Mouse (Mus musculus): ENCODE data around the gene Mpz. TPM values are rescaled to one million over a fixed set of nuclear protein-coding genes. Genes with fewer than 3 reads are reported as not detected.

Gene Mpz
- polyA plus RNA-seq, 1 experiment from 2014 or later: 0.63 TPM

DNA sequence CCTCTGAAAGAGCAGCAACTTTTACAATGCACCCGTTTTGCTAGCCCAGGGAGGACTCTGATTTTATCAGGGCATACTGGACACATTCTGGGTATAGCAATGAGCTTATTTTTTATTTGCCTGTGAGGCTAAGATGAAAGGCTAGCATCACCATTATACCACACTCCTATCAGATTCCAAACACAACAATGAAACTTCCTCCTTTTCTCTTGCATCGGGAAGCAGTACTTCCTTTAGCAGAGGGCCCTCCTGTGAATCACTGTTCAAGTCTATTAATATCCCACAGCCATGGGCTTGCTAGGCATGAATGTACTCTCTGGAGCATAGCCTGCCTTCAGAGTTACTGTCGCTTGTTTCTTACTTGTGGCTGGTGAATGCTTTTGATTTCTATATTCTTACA lies 20.6 kb downstream of the Mpz start:
- Histone ChIP-seq H3K27me3 (ENCODE audit: control insufficient read depth, insufficient read depth, low read depth, low read length) (no peaks in the 10 kb centered on the region), H3K9me3 (replicated peaks; ENCODE audit: control insufficient read depth, low read length, poor library complexity, severe bottlenecking) (no peaks in the 10 kb centered on the region), H3K4me3 (ENCODE audit: low read depth, low read length) (no peak overlapping the region), H3K4me2 (ENCODE audit: low read length) (no peak overlapping the region), H3K9ac (ENCODE audit: low read depth, low read length) (no peak overlapping the region), H3K36me3 (ENCODE audit: control insufficient read depth, insufficient read depth, low read length) (no peaks in the 10 kb centered on the region), H3K27ac (ENCODE audit: low read length) (peak overlapping the region; percentile 10; the same call in 1 of the 2 replicates), H3K4me1 (ENCODE audit: control insufficient read depth, insufficient read depth, low read length) (no peaks in the 10 kb centered on the region)
- ATAC-seq: no peak
- 73% methylated on average over 3 of the region's 3 CpGs for WGBS

DNA sequence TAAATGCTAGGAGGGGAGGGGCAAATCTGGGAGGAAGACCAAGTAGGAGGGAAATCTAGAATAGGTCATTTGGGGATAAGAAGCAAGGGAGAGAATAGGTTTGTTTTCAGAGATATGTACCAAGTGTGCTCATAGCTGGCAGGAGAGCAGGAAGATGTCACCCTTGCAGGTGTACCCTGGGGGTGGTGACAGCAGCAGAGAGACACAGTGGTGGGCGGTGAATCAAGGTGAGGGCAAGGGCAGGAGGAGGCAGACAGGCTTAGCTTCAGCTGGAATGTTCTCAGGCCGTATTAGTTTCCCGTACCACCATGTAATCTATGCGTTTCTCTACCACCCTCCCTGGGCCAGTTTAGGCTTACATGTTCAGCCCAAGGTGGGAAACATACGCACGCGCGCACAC lies 22.3 kb downstream of the Mpz start:
- no peaks in the 10 kb centered on the region for H3K36me3 ChIP-seq (ENCODE audit: control insufficient read depth, insufficient read depth, low read length)
- no peaks in the 10 kb centered on the region for H3K27me3 ChIP-seq (ENCODE audit: control insufficient read depth, insufficient read depth, low read depth, low read length)
- H3K4me2 ChIP-seq (ENCODE audit: low read length): no peak overlapping the region
- H3K9me3 ChIP-seq (replicated peaks; ENCODE audit: control insufficient read depth, low read length, poor library complexity, severe bottlenecking): no peaks in the 10 kb centered on the region
- no peaks in the 10 kb centered on the region for H3K4me1 ChIP-seq (ENCODE audit: control insufficient read depth, insufficient read depth, low read length)
- no peak for ATAC-seq
- 92% methylated on average over 8 of the region's 8 CpGs for WGBS
- no peak overlapping the region for H3K9ac ChIP-seq (ENCODE audit: low read depth, low read length)
- no peak overlapping the region for H3K27ac ChIP-seq (ENCODE audit: low read length)
- H3K4me3 ChIP-seq (ENCODE audit: low read depth, low read length): no peak overlapping the region

DNA sequence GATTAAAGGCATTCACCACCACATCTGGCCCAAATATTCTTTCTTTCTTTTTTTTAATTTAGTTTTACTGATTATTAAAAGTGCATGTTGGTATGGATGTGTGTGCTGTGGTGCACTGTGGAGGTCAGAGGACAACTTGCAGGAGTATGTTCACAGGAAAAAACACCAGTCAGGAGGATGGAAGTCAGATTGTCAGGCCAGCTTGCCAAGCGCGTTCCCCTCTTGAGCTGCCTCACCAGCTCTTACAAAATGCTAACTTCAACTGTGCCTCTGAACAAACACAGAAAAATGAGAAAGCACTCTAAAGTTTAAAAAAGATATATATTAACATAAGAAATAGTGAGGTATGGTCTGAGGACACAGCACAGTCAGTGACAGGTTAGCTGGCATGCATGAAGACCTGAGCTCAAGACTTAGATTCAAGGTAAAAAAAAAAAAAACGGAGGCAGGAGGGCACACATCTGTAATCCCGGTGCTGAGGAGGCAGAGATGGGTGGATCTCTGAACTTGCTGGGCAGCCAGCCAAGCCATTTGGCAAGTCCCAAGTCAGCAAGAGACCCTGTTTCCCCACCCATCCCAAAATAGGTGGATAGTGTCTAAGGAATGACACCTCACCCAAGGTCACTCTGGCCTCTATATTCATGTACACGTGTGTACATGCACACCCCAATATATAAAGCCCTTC lies 29.1 kb downstream of the Mpz start:
- H3K4me2 ChIP-seq (ENCODE audit: low read length): no peak overlapping the region
- 83% methylated on average over 5 of the region's 5 CpGs for WGBS
- H3K36me3 ChIP-seq (ENCODE audit: control insufficient read depth, insufficient read depth, low read length): no peaks in the 10 kb centered on the region
- no peaks in the 10 kb centered on the region for H3K4me1 ChIP-seq (ENCODE audit: control insufficient read depth, insufficient read depth, low read length)
- no peak overlapping the region for H3K27ac ChIP-seq (ENCODE audit: low read length)
- no peak for ATAC-seq
- H3K27me3 ChIP-seq (ENCODE audit: control insufficient read depth, insufficient read depth, low read depth, low read length): no peaks in the 10 kb centered on the region
- H3K9ac ChIP-seq (ENCODE audit: low read depth, low read length): no peak overlapping the region
- no peaks in the 10 kb centered on the region for H3K9me3 ChIP-seq (replicated peaks; ENCODE audit: control insufficient read depth, low read length, poor library complexity, severe bottlenecking)
- no peak overlapping the region for H3K4me3 ChIP-seq (ENCODE audit: low read depth, low read length)

DNA sequence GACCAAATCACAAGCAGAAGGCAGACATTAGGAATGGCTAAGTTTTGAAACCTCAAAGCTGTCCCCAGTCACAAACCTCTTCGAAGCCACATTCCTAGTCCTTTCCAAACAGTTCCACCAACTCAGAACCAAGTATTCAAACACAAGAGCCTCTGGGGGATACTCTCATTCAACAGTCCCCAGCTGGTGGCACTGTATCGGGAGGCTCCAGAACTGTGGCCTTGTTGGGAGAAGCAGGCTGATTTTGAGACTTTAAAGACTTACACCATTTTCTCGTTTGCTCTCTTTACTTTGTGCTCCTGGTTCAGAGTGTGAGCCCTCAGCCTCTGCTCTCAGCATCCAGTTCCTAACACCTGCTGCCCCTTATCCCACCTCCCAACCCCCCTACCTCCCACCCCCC lies 32.5 kb downstream of the Mpz start:
- Histone ChIP-seq H3K4me2 (ENCODE audit: low read length) (no peak overlapping the region), H3K4me3 (ENCODE audit: low read depth, low read length) (no peak overlapping the region), H3K27me3 (ENCODE audit: control insufficient read depth, insufficient read depth, low read depth, low read length) (no peaks in the 10 kb centered on the region), H3K9ac (ENCODE audit: low read depth, low read length) (no peak overlapping the region), H3K9me3 (replicated peaks; ENCODE audit: control insufficient read depth, low read length, poor library complexity, severe bottlenecking) (no peaks in the 10 kb centered on the region), H3K36me3 (ENCODE audit: control insufficient read depth, insufficient read depth, low read length) (no peaks in the 10 kb centered on the region), H3K27ac (ENCODE audit: low read length) (no peak overlapping the region), H3K4me1 (ENCODE audit: control insufficient read depth, insufficient read depth, low read length) (no peaks in the 10 kb centered on the region)
- ATAC-seq: no peak
- WGBS: 91% methylated on average over 3 of the region's 3 CpGs

DNA sequence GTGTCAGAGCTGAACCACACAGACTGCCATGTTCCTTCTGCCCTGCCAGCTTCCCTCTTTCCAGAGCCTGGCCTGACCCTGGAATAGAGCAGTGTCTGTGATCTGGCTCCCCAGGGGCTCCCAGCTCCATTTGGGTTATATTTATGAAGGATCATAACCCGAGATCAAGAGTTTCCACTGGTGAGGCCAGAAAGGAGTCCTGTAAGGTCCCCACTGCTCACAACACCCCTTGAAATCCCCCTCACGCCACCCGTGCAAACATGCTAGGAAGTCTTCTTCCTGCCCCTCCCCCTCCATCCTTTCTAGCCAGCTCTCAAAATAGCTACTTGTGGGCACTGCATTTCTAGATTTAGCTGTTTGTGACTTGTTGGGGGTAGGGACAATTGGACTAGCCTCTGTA lies 33.1 kb downstream of the Mpz start:
- ATAC-seq: no peak
- no peak overlapping the region for H3K27ac ChIP-seq (ENCODE audit: low read length)
- H3K4me1 ChIP-seq (ENCODE audit: control insufficient read depth, insufficient read depth, low read length): no peaks in the 10 kb centered on the region
- WGBS: 77% methylated on average over 3 of the region's 3 CpGs
- no peak overlapping the region for H3K4me3 ChIP-seq (ENCODE audit: low read depth, low read length)
- no peaks in the 10 kb centered on the region for H3K27me3 ChIP-seq (ENCODE audit: control insufficient read depth, insufficient read depth, low read depth, low read length)
- no peaks in the 10 kb centered on the region for H3K9me3 ChIP-seq (replicated peaks; ENCODE audit: control insufficient read depth, low read length, poor library complexity, severe bottlenecking)
- no peaks in the 10 kb centered on the region for H3K36me3 ChIP-seq (ENCODE audit: control insufficient read depth, insufficient read depth, low read length)
- H3K9ac ChIP-seq (ENCODE audit: low read depth, low read length): no peak overlapping the region
- no peak overlapping the region for H3K4me2 ChIP-seq (ENCODE audit: low read length)

DNA sequence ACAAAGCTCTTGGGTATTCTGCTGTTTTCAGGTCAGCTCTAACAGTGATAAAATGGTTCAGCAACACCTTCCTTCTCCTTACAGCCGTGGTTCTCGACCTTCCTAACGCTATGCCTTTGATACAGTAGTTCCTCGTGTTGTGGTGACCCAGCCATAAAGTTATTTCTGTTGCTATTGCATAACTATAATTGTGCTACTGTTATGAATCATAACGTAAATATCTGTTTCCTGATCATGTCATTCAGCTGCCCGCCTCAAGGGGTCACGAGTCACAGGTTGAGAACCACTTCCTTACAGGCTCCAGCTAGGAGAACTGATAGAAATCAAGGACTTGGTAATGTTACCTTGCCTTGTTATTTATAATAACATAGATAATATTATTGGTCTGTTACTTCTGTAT lies 33.8 kb downstream of the Mpz start:
- Histone ChIP-seq H3K27ac (ENCODE audit: low read length) (no peak overlapping the region), H3K9ac (ENCODE audit: low read depth, low read length) (no peak overlapping the region), H3K4me1 (ENCODE audit: control insufficient read depth, insufficient read depth, low read length) (peaks cover 2% of the 10 kb centered on the region), H3K9me3 (replicated peaks; ENCODE audit: control insufficient read depth, low read length, poor library complexity, severe bottlenecking) (no peaks in the 10 kb centered on the region), H3K4me2 (ENCODE audit: low read length) (no peak overlapping the region), H3K27me3 (ENCODE audit: control insufficient read depth, insufficient read depth, low read depth, low read length) (no peaks in the 10 kb centered on the region), H3K36me3 (ENCODE audit: control insufficient read depth, insufficient read depth, low read length) (no peaks in the 10 kb centered on the region), H3K4me3 (ENCODE audit: low read depth, low read length) (no peak overlapping the region)
- no peak for ATAC-seq
- WGBS: 89% methylated on average over 7 of the region's 7 CpGs

DNA sequence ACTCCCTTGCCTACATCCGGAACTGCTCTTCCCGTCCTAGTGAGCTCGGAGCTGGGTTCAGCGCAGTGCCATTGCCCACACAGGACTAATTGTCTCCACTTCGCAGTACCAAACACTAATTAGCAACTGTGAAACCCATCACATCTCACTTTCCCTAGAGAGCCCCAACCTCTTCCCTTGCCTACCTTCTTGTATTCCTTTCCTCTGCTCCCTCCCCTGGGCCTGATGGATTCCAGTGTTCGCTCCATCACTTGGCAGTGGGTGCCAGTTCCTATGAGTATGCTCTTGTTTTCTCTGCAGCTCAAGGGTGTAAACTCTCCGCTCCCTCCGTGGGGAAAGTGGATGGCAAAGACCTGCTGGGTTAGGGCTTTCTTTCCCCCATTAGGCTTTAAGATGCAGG lies 35.1 kb downstream of the Mpz start:
- Histone ChIP-seq H3K27ac (ENCODE audit: low read length) (no peak overlapping the region), H3K4me1 (ENCODE audit: control insufficient read depth, insufficient read depth, low read length) (peaks cover 5% of the 10 kb centered on the region), H3K9me3 (replicated peaks; ENCODE audit: control insufficient read depth, low read length, poor library complexity, severe bottlenecking) (no peaks in the 10 kb centered on the region), H3K36me3 (ENCODE audit: control insufficient read depth, insufficient read depth, low read length) (no peaks in the 10 kb centered on the region), H3K4me3 (ENCODE audit: low read depth, low read length) (no peak overlapping the region), H3K27me3 (ENCODE audit: control insufficient read depth, insufficient read depth, low read depth, low read length) (no peaks in the 10 kb centered on the region), H3K4me2 (ENCODE audit: low read length) (no peak overlapping the region), H3K9ac (ENCODE audit: low read depth, low read length) (no peak overlapping the region)
- WGBS: 82% methylated on average over 8 of the region's 8 CpGs
- ATAC-seq: no peak

DNA sequence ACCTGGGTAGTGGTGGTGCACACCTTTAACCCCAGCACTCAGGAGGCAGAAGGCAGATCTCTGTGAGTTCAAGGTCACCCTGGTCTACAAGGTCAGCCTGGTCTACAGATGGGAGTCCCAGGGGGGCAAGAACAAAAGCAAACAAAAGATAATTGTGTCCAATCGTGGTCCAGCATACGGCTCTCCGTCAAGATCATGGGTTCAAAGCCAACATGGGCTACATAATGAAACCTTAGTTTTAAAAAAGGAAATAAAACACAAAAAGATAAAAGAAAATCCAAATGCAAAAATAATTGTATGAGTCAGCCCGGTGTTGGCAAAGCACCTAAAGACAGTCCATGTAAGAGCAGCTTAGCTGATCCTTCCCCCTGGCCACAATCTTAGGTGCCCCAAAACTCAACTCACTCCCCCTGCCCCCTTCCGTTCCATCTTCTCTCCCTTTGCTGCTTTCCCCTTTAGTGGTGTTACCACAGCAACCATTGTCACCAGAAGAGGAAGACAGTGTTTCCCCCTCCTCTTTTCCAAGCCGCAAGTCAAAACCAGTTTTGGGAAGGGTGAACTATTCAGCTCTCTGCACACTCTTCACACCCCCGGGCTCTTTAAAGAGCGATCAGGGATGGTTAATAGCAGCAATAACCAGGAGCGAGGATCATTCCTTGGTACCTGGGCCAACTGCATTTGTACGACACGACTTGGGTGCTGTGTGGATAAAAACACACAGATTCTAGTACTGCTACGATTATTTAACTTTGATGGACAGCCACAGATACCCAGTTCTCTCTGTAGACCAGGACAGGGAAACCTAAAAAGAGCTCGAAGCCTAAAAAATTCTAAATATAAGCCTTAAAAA lies 37.6 kb downstream of the Mpz start:
- no peak; the same call in 1 of the 2 replicates for ATAC-seq
- Histone ChIP-seq H3K9me3 (replicated peaks; ENCODE audit: control insufficient read depth, low read length, poor library complexity, severe bottlenecking) (no peaks in the 10 kb centered on the region), H3K4me2 (ENCODE audit: low read length) (0 out of 2 replicates have a peak overlapping the region, but pooled peaks have one; percentile 4), H3K27ac (ENCODE audit: low read length) (no peak overlapping the region), H3K9ac (ENCODE audit: low read depth, low read length) (no peak overlapping the region), H3K4me3 (ENCODE audit: low read depth, low read length) (no peak overlapping the region), H3K36me3 (ENCODE audit: control insufficient read depth, insufficient read depth, low read length) (no peaks in the 10 kb centered on the region), H3K4me1 (ENCODE audit: control insufficient read depth, insufficient read depth, low read length) (peaks cover 10% of the 10 kb centered on the region), H3K27me3 (ENCODE audit: control insufficient read depth, insufficient read depth, low read depth, low read length) (no peaks in the 10 kb centered on the region)
- 19% methylated on average over 13 of the region's 13 CpGs for WGBS

DNA sequence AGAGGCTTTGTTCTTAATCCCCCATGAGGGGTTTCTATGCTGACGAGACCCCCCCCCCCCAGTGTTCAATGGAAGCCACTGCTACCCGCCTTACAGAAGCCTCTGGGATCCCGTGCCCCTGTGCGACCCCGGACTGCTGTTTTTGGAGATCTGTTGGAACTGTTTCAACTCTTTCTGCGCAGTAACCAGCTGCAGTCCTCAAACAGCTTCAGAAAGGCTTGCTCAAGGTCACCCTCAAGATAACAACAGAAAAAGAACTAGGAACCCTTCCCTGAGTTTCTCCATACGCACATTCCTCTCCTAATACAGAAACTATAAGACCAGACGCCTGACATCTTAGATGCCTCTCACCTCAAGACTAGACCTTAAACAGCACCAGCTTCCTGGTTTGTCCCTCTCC lies 38.5 kb downstream of the Mpz start:
- Histone ChIP-seq H3K27me3 (ENCODE audit: control insufficient read depth, insufficient read depth, low read depth, low read length) (no peaks in the 10 kb centered on the region; the same call in 1 of the 2 replicates), H3K9me3 (replicated peaks; ENCODE audit: control insufficient read depth, low read length, poor library complexity, severe bottlenecking) (no peaks in the 10 kb centered on the region), H3K9ac (ENCODE audit: low read depth, low read length) (no peak overlapping the region), H3K4me3 (ENCODE audit: low read depth, low read length) (no peak overlapping the region), H3K4me1 (ENCODE audit: control insufficient read depth, insufficient read depth, low read length) (peaks cover 19% of the 10 kb centered on the region), H3K36me3 (ENCODE audit: control insufficient read depth, insufficient read depth, low read length) (no peaks in the 10 kb centered on the region), H3K27ac (ENCODE audit: low read length) (no peak overlapping the region), H3K4me2 (ENCODE audit: low read length) (no peak overlapping the region)
- ATAC-seq: no peak
- WGBS: 10% methylated on average over 8 of the region's 8 CpGs
